Mouse (Mus musculus): ENCODE measurements around the gene Prrg3. TPM values are rescaled to one million over a fixed set of nuclear protein-coding genes. Genes with fewer than 3 reads are reported as not detected.
"Not testable (repeated sequence)": the region's sequence is repeated elsewhere in the genome, so short reads cannot be mapped to it uniquely, and the experiment has no call there.

The Prrg3 gene
- polyA plus RNA-seq, 1 experiment from 2014 or later, result 6.9 TPM

DNA sequence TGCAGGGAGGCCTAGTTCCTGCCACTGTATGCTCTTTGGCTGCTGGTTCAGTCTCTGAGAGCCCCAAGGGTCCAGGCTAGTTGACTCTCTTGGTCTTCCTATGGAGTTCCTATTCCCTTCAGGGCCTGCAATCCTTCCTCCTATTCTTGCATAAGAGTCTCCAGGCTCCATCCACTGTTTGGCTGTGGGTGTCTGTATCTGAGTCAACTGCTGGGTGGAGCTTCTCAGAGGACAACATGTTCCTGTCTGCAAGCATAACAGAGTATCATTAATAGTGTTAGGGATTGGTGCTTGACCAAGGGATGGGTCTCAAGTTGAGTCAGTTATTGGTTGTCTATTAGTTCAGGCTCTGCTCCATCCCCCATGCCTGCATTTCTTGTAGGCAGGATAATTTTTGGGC lies 15.3 kb downstream of the Prrg3 start:
- not testable (repeated sequence) for H3K4me1 ChIP-seq (ENCODE audit: control insufficient read depth, insufficient read depth, low read length); ATAC-seq (ENCODE audit: insufficient number of reproducible peaks, low FRiP score, low TSS enrichment, low read depth); H3K4me2 ChIP-seq (ENCODE audit: low read depth, severe bottlenecking); H3K9ac ChIP-seq (ENCODE audit: low read length); H3K27me3 ChIP-seq (ENCODE audit: control insufficient read depth, insufficient read depth, low read length); H3K27ac ChIP-seq (replicated peaks; ENCODE audit: low read depth, low read length); H3K9me3 ChIP-seq (ENCODE audit: control insufficient read depth, low read length); DNase-seq (ENCODE audit: low spot score); H3K36me3 ChIP-seq (ENCODE audit: control insufficient read depth, insufficient read depth, low read length); H3K4me3 ChIP-seq (ENCODE audit: low read depth, low read length)

DNA sequence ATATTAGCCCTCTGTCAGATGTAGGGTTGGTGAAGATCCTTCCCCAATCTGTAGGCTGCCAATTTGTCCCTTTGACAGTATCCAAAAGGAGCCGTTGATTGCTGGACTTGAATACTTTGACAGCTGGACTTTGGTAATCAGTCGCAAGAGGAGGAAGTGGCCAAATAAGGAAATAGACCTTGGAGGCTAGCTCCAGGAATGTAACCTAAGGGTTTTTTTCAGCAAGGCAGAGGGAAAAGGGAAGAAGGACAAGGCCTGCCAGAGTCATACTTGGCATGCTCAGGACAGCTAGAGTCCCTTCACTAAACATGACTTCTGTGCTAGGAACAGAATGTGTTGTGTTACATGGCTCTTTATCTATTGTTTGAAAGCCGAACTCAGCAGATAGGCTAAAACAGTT lies 18.0 kb downstream of the Prrg3 start:
- no peaks in the 10 kb centered on the region for H3K4me1 ChIP-seq (ENCODE audit: control insufficient read depth, insufficient read depth, low read length)
- ATAC-seq (ENCODE audit: insufficient number of reproducible peaks, low FRiP score, low TSS enrichment, low read depth) (no peak), DNase-seq (ENCODE audit: low spot score) (no peak)
- no peak overlapping the region for H3K27ac ChIP-seq (replicated peaks; ENCODE audit: low read depth, low read length)
- no peaks in the 10 kb centered on the region for H3K9me3 ChIP-seq (ENCODE audit: control insufficient read depth, low read length)
- no peak overlapping the region for H3K4me2 ChIP-seq (ENCODE audit: low read depth, severe bottlenecking)
- H3K9ac ChIP-seq (ENCODE audit: low read length), result no peak overlapping the region
- H3K4me3 ChIP-seq (ENCODE audit: low read depth, low read length), result no peak overlapping the region
- WGBS, result 82% methylated on average over 3 of the region's 3 CpGs
- H3K27me3 ChIP-seq (ENCODE audit: control insufficient read depth, insufficient read depth, low read length), result no peaks in the 10 kb centered on the region
- H3K36me3 ChIP-seq (ENCODE audit: control insufficient read depth, insufficient read depth, low read length), result no peaks in the 10 kb centered on the region

DNA sequence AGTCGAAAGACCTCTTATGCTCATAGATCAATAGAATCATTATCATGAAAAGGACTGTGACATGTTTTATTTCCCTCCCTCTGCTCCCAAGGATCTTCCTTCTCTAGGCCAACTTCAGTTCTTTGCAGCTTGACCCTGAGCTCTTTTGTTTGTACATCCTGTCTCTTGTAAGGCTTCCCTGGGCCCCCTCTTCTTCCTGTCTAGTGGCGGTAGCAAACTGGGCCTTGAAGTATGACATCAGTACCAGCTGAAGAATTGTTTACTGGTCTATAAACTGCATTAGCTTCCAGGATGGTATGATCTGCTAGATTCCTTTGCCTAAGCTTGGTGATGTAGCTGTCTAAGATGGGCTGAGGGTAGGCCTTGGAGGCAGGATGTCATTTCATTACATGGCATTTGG lies 18.9 kb downstream of the Prrg3 start:
- Histone ChIP-seq H3K9ac (ENCODE audit: low read length) (no peak overlapping the region), H3K27ac (replicated peaks; ENCODE audit: low read depth, low read length) (no peak overlapping the region), H3K27me3 (ENCODE audit: control insufficient read depth, insufficient read depth, low read length) (no peaks in the 10 kb centered on the region), H3K4me2 (ENCODE audit: low read depth, severe bottlenecking) (no peak overlapping the region), H3K4me3 (ENCODE audit: low read depth, low read length) (no peak overlapping the region), H3K4me1 (ENCODE audit: control insufficient read depth, insufficient read depth, low read length) (no peaks in the 10 kb centered on the region), H3K9me3 (ENCODE audit: control insufficient read depth, low read length) (no peaks in the 10 kb centered on the region), H3K36me3 (ENCODE audit: control insufficient read depth, insufficient read depth, low read length) (no peaks in the 10 kb centered on the region)
- 93% methylated on average over 2 of the region's 2 CpGs for WGBS
- ATAC-seq (ENCODE audit: insufficient number of reproducible peaks, low FRiP score, low TSS enrichment, low read depth), result no peak
- no peak for DNase-seq (ENCODE audit: low spot score)

DNA sequence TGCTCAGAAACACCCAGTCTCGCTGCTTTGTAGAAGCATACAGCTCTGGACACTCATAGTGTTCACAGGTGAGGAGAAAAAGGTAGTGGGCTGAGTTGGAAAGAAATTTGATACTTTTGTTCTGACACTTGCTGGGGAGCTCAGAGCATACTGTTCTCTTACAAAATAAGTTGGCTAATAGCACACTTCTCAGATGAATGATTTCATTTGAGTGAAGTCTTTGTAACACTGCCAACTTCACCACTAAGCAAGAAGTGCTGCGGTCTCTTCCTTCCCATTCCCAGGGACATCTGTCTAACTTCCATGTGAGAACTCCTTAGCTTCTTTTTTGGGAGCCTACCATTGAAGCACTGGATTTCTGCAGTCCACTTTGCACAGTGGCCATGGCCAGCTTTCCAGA lies 20.8 kb downstream of the Prrg3 start:
- H3K4me2 ChIP-seq (ENCODE audit: low read depth, severe bottlenecking), result no peak overlapping the region
- no peaks in the 10 kb centered on the region for H3K9me3 ChIP-seq (ENCODE audit: control insufficient read depth, low read length)
- H3K4me3 ChIP-seq (ENCODE audit: low read depth, low read length), result no peak overlapping the region
- no peaks in the 10 kb centered on the region for H3K36me3 ChIP-seq (ENCODE audit: control insufficient read depth, insufficient read depth, low read length)
- WGBS, result 66% methylated on average over 2 of the region's 2 CpGs
- no peak overlapping the region for H3K27ac ChIP-seq (replicated peaks; ENCODE audit: low read depth, low read length)
- no peaks in the 10 kb centered on the region for H3K27me3 ChIP-seq (ENCODE audit: control insufficient read depth, insufficient read depth, low read length)
- H3K9ac ChIP-seq (ENCODE audit: low read length), result no peak overlapping the region
- no peaks in the 10 kb centered on the region for H3K4me1 ChIP-seq (ENCODE audit: control insufficient read depth, insufficient read depth, low read length)
- DNase-seq (ENCODE audit: low spot score), result no peak
- ATAC-seq (ENCODE audit: insufficient number of reproducible peaks, low FRiP score, low TSS enrichment, low read depth), result no peak

DNA sequence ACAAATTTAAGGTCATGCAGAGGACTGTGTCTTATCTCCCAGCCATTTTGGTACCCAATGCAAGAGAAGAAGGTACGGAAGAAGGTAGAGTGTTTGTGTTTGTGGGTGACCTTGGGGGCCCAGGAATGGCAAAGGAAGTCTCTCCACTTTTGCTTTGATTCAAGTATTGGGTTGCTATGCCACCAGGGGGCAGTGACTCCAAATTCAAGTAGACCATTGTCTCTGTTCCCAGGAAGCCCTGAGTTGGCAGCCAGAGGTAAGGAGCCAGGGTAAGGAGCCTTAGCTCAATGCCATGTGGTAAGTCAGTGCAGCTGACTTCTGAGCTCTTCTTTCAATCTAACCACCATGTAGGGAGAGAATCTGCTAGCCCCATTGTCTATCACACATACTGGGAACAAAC lies 21.4 kb downstream of the Prrg3 start:
- 75% methylated on average over 1 of the region's 1 CpGs for WGBS
- Histone ChIP-seq H3K9me3 (ENCODE audit: control insufficient read depth, low read length) (no peaks in the 10 kb centered on the region), H3K4me1 (ENCODE audit: control insufficient read depth, insufficient read depth, low read length) (no peaks in the 10 kb centered on the region), H3K36me3 (ENCODE audit: control insufficient read depth, insufficient read depth, low read length) (no peaks in the 10 kb centered on the region), H3K4me3 (ENCODE audit: low read depth, low read length) (no peak overlapping the region), H3K27ac (replicated peaks; ENCODE audit: low read depth, low read length) (no peak overlapping the region), H3K4me2 (ENCODE audit: low read depth, severe bottlenecking) (no peak overlapping the region), H3K9ac (ENCODE audit: low read length) (no peak overlapping the region), H3K27me3 (ENCODE audit: control insufficient read depth, insufficient read depth, low read length) (no peaks in the 10 kb centered on the region)
- ATAC-seq (ENCODE audit: insufficient number of reproducible peaks, low FRiP score, low TSS enrichment, low read depth), result no peak
- peak; percentile 21 for DNase-seq (ENCODE audit: low spot score)

DNA sequence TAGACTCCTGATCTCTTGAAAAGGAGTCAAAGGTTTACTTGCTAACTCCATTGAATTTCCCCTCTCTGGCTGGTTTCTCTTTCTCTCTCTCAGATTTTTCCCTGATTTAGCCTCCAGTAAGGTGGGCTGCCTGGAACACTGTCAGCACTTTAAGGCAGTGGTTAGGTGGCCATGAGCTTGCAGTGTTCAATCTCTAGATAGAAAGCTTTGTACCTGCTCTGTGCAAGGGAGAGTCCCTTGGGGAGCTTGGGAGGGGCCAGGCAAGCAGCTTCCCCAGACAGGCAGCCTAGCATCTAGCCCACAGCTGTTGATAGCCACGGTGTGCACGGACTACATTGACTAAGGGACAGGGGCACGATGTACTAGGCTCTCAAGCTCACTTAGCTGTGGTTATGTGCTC lies 29.1 kb downstream of the Prrg3 start, which contains the start of gene Cnga2:
Gene Cnga2, plus strand, starts transcription at position 301 of the 400 bp plus-strand sequence.
- Histone ChIP-seq H3K4me3 (ENCODE audit: low read depth, low read length) (no peak within 1 kb of the TSS), H3K27me3 (ENCODE audit: control insufficient read depth, insufficient read depth, low read length) (no peaks in the 10 kb centered on the region), H3K27ac (replicated peaks; ENCODE audit: low read depth, low read length) (no peak within 1 kb of the TSS), H3K36me3 (ENCODE audit: control insufficient read depth, insufficient read depth, low read length) (no peaks in the 10 kb centered on the region), H3K4me2 (ENCODE audit: low read depth, severe bottlenecking) (no peak within 1 kb of the TSS), H3K4me1 (ENCODE audit: control insufficient read depth, insufficient read depth, low read length) (no peaks in the 10 kb centered on the region), H3K9ac (ENCODE audit: low read length) (no peak within 1 kb of the TSS), H3K9me3 (ENCODE audit: control insufficient read depth, low read length) (no peaks in the 10 kb centered on the region)
- no peak for ATAC-seq (ENCODE audit: insufficient number of reproducible peaks, low FRiP score, low TSS enrichment, low read depth)
- no peak for DNase-seq (ENCODE audit: low spot score)
- WGBS, result 54% methylated on average over 3 of the region's 3 CpGs

DNA sequence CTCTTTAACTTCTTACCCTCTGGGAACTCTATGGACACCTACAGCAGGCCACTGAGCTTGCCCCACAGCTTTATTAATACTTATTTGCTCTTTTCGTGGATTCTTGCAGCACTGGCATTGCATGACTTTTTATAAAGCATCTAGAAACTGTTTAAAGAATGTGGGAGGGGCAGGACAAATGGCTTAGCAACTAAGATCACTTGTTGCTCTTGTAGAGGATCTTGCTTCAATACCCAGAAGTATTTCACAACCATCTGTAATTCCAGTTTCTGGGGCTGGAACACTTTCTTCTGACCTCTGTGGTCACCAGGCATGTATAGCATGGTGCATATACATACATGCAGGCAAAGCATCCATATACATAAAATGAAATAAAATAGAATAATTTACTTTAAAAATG lies 33.5 kb downstream of the Prrg3 start:
- Histone ChIP-seq H3K4me2 (ENCODE audit: low read depth, severe bottlenecking) (no peak overlapping the region), H3K4me3 (ENCODE audit: low read depth, low read length) (no peak overlapping the region), H3K27me3 (ENCODE audit: control insufficient read depth, insufficient read depth, low read length) (no peaks in the 10 kb centered on the region), H3K9me3 (ENCODE audit: control insufficient read depth, low read length) (no peaks in the 10 kb centered on the region), H3K36me3 (ENCODE audit: control insufficient read depth, insufficient read depth, low read length) (no peaks in the 10 kb centered on the region), H3K27ac (replicated peaks; ENCODE audit: low read depth, low read length) (no peak overlapping the region), H3K9ac (ENCODE audit: low read length) (no peak overlapping the region), H3K4me1 (ENCODE audit: control insufficient read depth, insufficient read depth, low read length) (no peaks in the 10 kb centered on the region)
- DNase-seq (ENCODE audit: low spot score) (no peak), ATAC-seq (ENCODE audit: insufficient number of reproducible peaks, low FRiP score, low TSS enrichment, low read depth) (no peak)
- WGBS, result 70% methylated on average over 1 of the region's 1 CpGs

DNA sequence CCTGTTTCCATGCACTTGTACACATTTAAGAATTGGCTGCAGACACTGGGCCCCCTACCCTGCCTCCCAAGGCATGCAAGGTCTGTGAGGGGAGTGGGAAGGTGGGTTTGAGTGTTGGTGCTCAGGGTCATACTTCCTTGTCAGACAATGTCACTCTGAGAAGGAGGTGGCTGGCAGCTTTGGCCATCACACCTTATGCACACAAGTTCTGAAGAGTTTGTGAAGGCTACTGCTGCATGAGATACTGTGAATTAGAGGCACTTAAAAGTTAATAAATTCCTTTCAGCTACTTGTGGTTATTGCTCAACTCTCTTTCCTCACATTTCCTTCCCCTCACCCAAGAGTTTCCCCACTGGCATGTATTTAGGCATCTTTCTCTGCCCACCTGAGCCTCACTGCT lies 47.5 kb downstream of the Prrg3 start:
- Histone ChIP-seq H3K9ac (ENCODE audit: low read length) (no peak overlapping the region), H3K36me3 (ENCODE audit: control insufficient read depth, insufficient read depth, low read length) (no peaks in the 10 kb centered on the region), H3K4me3 (ENCODE audit: low read depth, low read length) (no peak overlapping the region), H3K9me3 (ENCODE audit: control insufficient read depth, low read length) (no peaks in the 10 kb centered on the region), H3K27ac (replicated peaks; ENCODE audit: low read depth, low read length) (no peak overlapping the region), H3K4me2 (ENCODE audit: low read depth, severe bottlenecking) (no peak overlapping the region), H3K4me1 (ENCODE audit: control insufficient read depth, insufficient read depth, low read length) (no peaks in the 10 kb centered on the region), H3K27me3 (ENCODE audit: control insufficient read depth, insufficient read depth, low read length) (no peaks in the 10 kb centered on the region)
- DNase-seq (ENCODE audit: low spot score) (no peak), ATAC-seq (ENCODE audit: insufficient number of reproducible peaks, low FRiP score, low TSS enrichment, low read depth) (no peak)

DNA sequence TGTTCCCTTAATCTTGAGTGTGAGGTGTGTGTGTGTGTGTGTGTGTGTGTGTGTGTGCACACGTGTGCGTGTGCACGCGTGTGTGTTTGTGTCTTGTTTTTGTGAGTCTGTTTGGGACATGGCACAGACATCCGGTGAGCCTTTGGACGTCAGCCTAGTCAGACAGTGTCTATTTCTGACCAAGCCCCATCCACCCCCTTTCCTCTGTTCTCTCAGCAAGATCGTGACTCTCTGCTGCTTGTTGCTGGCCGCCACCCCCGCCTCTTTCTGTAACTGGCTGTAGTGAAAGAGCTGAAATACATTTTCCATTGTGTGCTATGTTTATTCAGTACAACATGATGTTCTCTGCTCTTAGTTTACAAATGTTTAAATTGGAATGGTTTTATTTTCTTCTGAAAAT lies 49.8 kb downstream of the Prrg3 start:
- 79% methylated on average over 9 of the region's 9 CpGs for WGBS
- H3K36me3 ChIP-seq (ENCODE audit: control insufficient read depth, insufficient read depth, low read length), result no peaks in the 10 kb centered on the region
- no peak overlapping the region for H3K4me3 ChIP-seq (ENCODE audit: low read depth, low read length)
- no peaks in the 10 kb centered on the region for H3K9me3 ChIP-seq (ENCODE audit: control insufficient read depth, low read length)
- DNase-seq (ENCODE audit: low spot score), result no peak
- no peaks in the 10 kb centered on the region for H3K4me1 ChIP-seq (ENCODE audit: control insufficient read depth, insufficient read depth, low read length)
- H3K27me3 ChIP-seq (ENCODE audit: control insufficient read depth, insufficient read depth, low read length), result no peaks in the 10 kb centered on the region
- ATAC-seq (ENCODE audit: insufficient number of reproducible peaks, low FRiP score, low TSS enrichment, low read depth), result no peak
- no peak overlapping the region for H3K4me2 ChIP-seq (ENCODE audit: low read depth, severe bottlenecking)
- H3K9ac ChIP-seq (ENCODE audit: low read length), result no peak overlapping the region
- H3K27ac ChIP-seq (replicated peaks; ENCODE audit: low read depth, low read length), result no peak overlapping the region

Data from limb, embryonic 11.5 days (tissue).